9 mouse cellular contexts compared by ENCODE assay signal in the genomic region with DNA sequence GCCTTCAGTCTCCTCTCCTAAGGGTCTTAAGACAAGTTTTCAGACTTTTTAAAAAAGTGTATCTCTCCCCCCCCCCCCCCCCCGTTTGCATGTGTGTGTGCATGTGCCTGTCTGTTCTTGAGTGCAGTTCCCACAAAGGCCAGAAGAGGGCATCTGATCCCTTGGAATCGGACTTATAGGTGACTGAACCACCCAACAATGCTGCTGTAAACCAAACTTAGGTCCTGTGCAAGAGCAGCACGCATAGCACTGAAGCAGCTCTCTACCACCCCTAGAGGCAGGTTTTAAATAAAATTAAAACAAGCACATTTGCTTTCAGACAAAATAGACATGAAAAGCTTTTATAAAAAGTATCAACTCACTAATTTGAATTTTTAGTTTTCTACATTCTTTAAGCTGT. TPM values are rescaled to one million over a fixed set of nuclear protein-coding genes. Genes with fewer than 3 reads are reported as not detected.
DNase-seq lines count a peak whose midpoint lies in the region; ATAC-seq and TF ChIP-seq lines count a peak whose summit lies in the region.
"Had no signal": no experiment of that assay in that cellular context is flagged by ENCODE, and none has a peak within 500 bp of the region (broad histone marks: within the 10 kb centered on the region; RNA-seq: fewer than 3 reads in every experiment).

No protein-coding gene starts in this region.

- H3K9me3 ChIP-seq in midbrain, embryonic 12.5 days: no peaks in the 10 kb centered on the region
- no peaks in the 10 kb centered on the region for H3K9me3 ChIP-seq in midbrain, embryonic 16.5 days (replicated peaks; ENCODE audit: control insufficient read depth, low read length, poor library complexity, severe bottlenecking)
- H3K9me3 ChIP-seq in intestine, embryonic 16.5 days (ENCODE audit: control insufficient read depth, low read length): no peaks in the 10 kb centered on the region

- TF ChIP-seq CTCF in brain, embryonic 14.5 days (IDR thresholded peaks at IDR 0.05; ENCODE audit: borderline replicate concordance, extremely low read depth, insufficient read depth, insufficient read length): peak; percentile 60; the same call in 1 of the 2 replicates

- peak; percentile 53 to 60 for DNase-seq in cerebellum, adult 18-20 months
- peak; percentile 65 for DNase-seq in brain, embryonic 14.5 days (ENCODE audit: low read depth)
- peak; percentile 77 for DNase-seq in lung, postnatal 10 days

- H3K9ac ChIP-seq in midbrain, embryonic 12.5 days (replicated peaks): no peak overlapping the region
- no peak overlapping the region for H3K9ac ChIP-seq in midbrain, embryonic 16.5 days (ENCODE audit: low read depth, low read length)
- no peak overlapping the region for H3K9ac ChIP-seq in intestine, embryonic 16.5 days (ENCODE audit: low read depth, low read length)

- no peak overlapping the region for H3K4me2 ChIP-seq in midbrain, embryonic 12.5 days (replicated peaks)
- no peak overlapping the region for H3K4me2 ChIP-seq in midbrain, embryonic 16.5 days (ENCODE audit: low read length)
- H3K4me2 ChIP-seq in intestine, embryonic 16.5 days (ENCODE audit: low read depth, low read length): no peak overlapping the region

- no peak overlapping the region for H3K27ac ChIP-seq in midbrain, embryonic 12.5 days (replicated peaks)
- no peak overlapping the region for H3K27ac ChIP-seq in midbrain, embryonic 16.5 days (ENCODE audit: low read length)
- no peak overlapping the region for H3K27ac ChIP-seq in intestine, embryonic 16.5 days (ENCODE audit: low read length)

- 20% methylated on average over 3 of the region's 3 CpGs for WGBS in midbrain, embryonic 12.5 days
- WGBS in midbrain, embryonic 16.5 days: 21% methylated on average over 3 of the region's 3 CpGs
- WGBS in intestine, embryonic 16.5 days: 28% methylated on average over 3 of the region's 3 CpGs

- ATAC-seq in cerebellum, adult (ENCODE audit: insufficient number of reproducible peaks, low FRiP score, low TSS enrichment): no peak
- ATAC-seq in midbrain, embryonic 12.5 days (ENCODE audit: low FRiP score, low read depth): 0 out of 2 replicates have a peak, but pooled peaks have one; percentile 12
- ATAC-seq in midbrain, embryonic 16.5 days: no peak
- ATAC-seq in granulocyte monocyte progenitor cell, adult 5-6 weeks (replicated peaks; ENCODE audit: poor library complexity, severe bottlenecking): peak; percentile 75
- no peak for ATAC-seq in intestine, embryonic 16.5 days

- H3K4me3 ChIP-seq in midbrain, embryonic 12.5 days: no peak overlapping the region
- no peak overlapping the region for H3K4me3 ChIP-seq in midbrain, embryonic 16.5 days (ENCODE audit: low read depth, low read length)
- H3K4me3 ChIP-seq in intestine, embryonic 16.5 days (ENCODE audit: low read length): no peak overlapping the region

- no peaks in the 10 kb centered on the region for H3K27me3 ChIP-seq in midbrain, embryonic 12.5 days
- H3K27me3 ChIP-seq in midbrain, embryonic 16.5 days (ENCODE audit: control insufficient read depth, insufficient read depth, low read depth, low read length): no peaks in the 10 kb centered on the region
- H3K27me3 ChIP-seq in intestine, embryonic 16.5 days (replicated peaks; ENCODE audit: control insufficient read depth, insufficient read depth, low read length): no peaks in the 10 kb centered on the region

- H3K4me1 ChIP-seq in midbrain, embryonic 12.5 days: peaks cover 8% of the 10 kb centered on the region; the same call in 1 of the 2 replicates
- H3K4me1 ChIP-seq in midbrain, embryonic 16.5 days (ENCODE audit: control insufficient read depth, insufficient read depth, low read length): no peaks in the 10 kb centered on the region
- peaks cover 6% of the 10 kb centered on the region; the same call in 1 of the 2 replicates for H3K4me1 ChIP-seq in intestine, embryonic 16.5 days (ENCODE audit: control insufficient read depth, insufficient read depth, low read length)

- no peaks in the 10 kb centered on the region for H3K36me3 ChIP-seq in midbrain, embryonic 12.5 days
- no peaks in the 10 kb centered on the region for H3K36me3 ChIP-seq in midbrain, embryonic 16.5 days (ENCODE audit: control insufficient read depth, insufficient read depth, low read length)
- H3K36me3 ChIP-seq in intestine, embryonic 16.5 days (ENCODE audit: control insufficient read depth, insufficient read depth, low read length): no peaks in the 10 kb centered on the region
- H3K36me3 ChIP-seq: G1E had no signal

- TF ChIP-seq POLR2A in brain, embryonic 14.5 days (IDR thresholded peaks at IDR 0.05; ENCODE audit: borderline replicate concordance, extremely low read depth, insufficient read depth, insufficient read length, poor library complexity, severe bottlenecking): no peak

RNA-seq across cellular contexts. Expression of gene Daam2, which starts 33.9 kb away (rescaled TPM):
- polyA plus RNA-seq in midbrain, embryonic 12.5 days (2016; fragmentation: Nextera tagmentation; extraction: Ambion mirVana): 1.9 and 2.0 TPM in 2 replicates
- 1.5 and 1.8 TPM in 2 replicates for polyA plus RNA-seq in midbrain, embryonic 16.5 days (2015; fragmentation: Nextera tagmentation; extraction: Ambion mirVana)
- polyA plus RNA-seq in brain, embryonic 14.5 days (2012; rRNA removed): 9.4 and 13.9 TPM in 2 replicates
- total RNA-seq in granulocyte monocyte progenitor cell, adult 5-6 weeks (2014; fragmentation: Nextera tagmentation): not detected in 2 replicates
- 0.04 TPM in 1 of 2 replicates, not detected in the other for total RNA-seq in granulocyte monocyte progenitor cell, adult 5-6 weeks (2017)
- 3.3 and 3.5 TPM in 2 replicates for polyA plus RNA-seq in intestine, embryonic 16.5 days (2015; fragmentation: Nextera tagmentation; extraction: Ambion mirVana)
- polyA plus RNA-seq: G1E had no signal

Comparison
In these comparisons a context has a peak if more than half of its experiments do, and no peak if none do; other contexts are left out.
1. ATAC-seq: peak in midbrain, embryonic 12.5 days (single experiment) and granulocyte monocyte progenitor cell, adult 5-6 weeks (single experiment); none in cerebellum, adult (single experiment), midbrain, embryonic 16.5 days (single experiment) and intestine, embryonic 16.5 days (single experiment).
2. Peak in every context shown above with its lines, with median percentiles within 50 percentile points of each other: DNase-seq.